Mouse (Mus musculus) brain, embryonic 14.5 days (tissue): Measurements from ENCODE around the gene Rnf166.

ENCODE experiments used
- CTCF ChIP-seq: fragments of 200-500 bp; IDR thresholded peaks from 2 replicates; pipeline ENCODE4 v1.5.1; 2012; ENCODE audit warnings: inconsistent platforms, mild to moderate bottlenecking, moderate library complexity, borderline replicate concordance; ENCODE audit not compliant: insufficient read depth, insufficient read length; ENCODE audit errors: extremely low read depth
- POLR2A ChIP-seq: fragments of 200-500 bp; IDR thresholded peaks from 2 replicates; pipeline ENCODE4 v1.6.1; 2012; ENCODE audit warnings: mild to moderate bottlenecking, inconsistent platforms, borderline replicate concordance; ENCODE audit not compliant: poor library complexity, insufficient read depth, insufficient read length, severe bottlenecking; ENCODE audit errors: extremely low read depth

GRCm38 (mm10) chr8:122474951-122475560 is 808 bp downstream of the Rnf166 start:
- TF ChIP-seq CTCF (no peak), POLR2A (no peak)
